Mouse (Mus musculus) C2C12 (cell line): ENCODE data around the gene Nav2.

ENCODE experiments used
- CEBPB ChIP-seq: IDR thresholded peaks from one replicate; pipeline ENCODE4 v1.6.1; 2011; ENCODE audit warnings: low read depth, mild to moderate bottlenecking, control low read depth, moderate library complexity
- CTCF ChIP-seq: IDR thresholded peaks from one replicate; pipeline ENCODE4 v1.5.1; 2011; ENCODE audit not compliant: control insufficient read depth, insufficient read depth, insufficient read length
- MYOD1 ChIP-seq: IDR thresholded peaks from one replicate; pipeline ENCODE4 v1.6.1; 2011; ENCODE audit warnings: low read depth; ENCODE audit not compliant: control insufficient read depth, insufficient read length
- USF1 ChIP-seq: IDR thresholded peaks from one replicate; pipeline ENCODE4 v1.6.1; 2011; ENCODE audit warnings: low read depth, mild to moderate bottlenecking, control low read depth, moderate library complexity

- TF ChIP-seq CTCF, result no peak
- no peak for TF ChIP-seq CEBPB
- no peak for TF ChIP-seq MYOD1
- no peak for TF ChIP-seq USF1
Measured at GRCm38 (mm10) chr7:49562404-49562803, 653.9 kb downstream of the Nav2 start.
